Mouse (Mus musculus): Measurements from ENCODE around the gene D3Ertd254e.

The D3Ertd254e gene

DNA sequence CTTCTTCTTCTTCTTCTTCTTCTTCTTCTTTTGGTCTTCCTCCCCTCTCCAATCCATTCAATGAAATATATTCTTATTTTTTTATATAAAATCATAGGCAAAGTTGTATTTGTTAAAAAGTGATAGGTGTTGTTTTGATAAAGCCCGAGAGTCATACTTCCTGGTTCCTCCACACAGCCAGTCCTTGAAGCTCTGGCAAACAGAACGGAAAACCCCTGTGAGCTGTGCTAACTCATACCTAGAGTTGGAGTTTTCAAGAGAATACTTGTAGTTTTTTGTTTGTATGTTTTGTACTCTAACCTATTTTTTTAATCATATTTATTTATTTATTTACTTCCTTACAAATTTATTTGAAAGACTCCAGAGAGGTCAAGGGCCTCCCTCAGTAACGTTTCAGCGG lies 61.9 kb downstream of the D3Ertd254e start:
- DNase-seq (ENCODE audit: low read depth, low spot score): no peak

All from retina, postnatal 7 days (tissue).